Mouse (Mus musculus) lung, embryonic 14.5 days (tissue): ENCODE data around the gene Vwa8. TPM values are rescaled to one million over a fixed set of nuclear protein-coding genes. Genes with fewer than 3 reads are reported as not detected.

ENCODE experiments used
- ATAC-seq: fragments of 200-750 bp; cut with Nextera tagmentation; 2 replicates; pipeline ENCODE4 v1.8.0; 2017; ENCODE audit warnings: mild to moderate bottlenecking, moderate TSS enrichment, moderate library complexity; ENCODE audit not compliant: insufficient read depth
- DNase-seq: peaks from one replicate; pipeline ENCODE4 v3.0.0-alpha.2; 2015
- H3K27ac ChIP-seq: fragments of 300-500 bp; sonication (generic); 2 replicates; pipeline ENCODE4 v1.5.1; 2014; ENCODE audit warnings: low read depth, mild to moderate bottlenecking, moderate library complexity
- H3K27me3 ChIP-seq: fragments of 300-500 bp; sonication (generic); 2 replicates; pipeline ENCODE4 v1.6.1; 2014; ENCODE audit warnings: low read length, control low read depth; ENCODE audit not compliant: insufficient read depth
- H3K36me3 ChIP-seq: fragments of 300-500 bp; sonication (generic); 2 replicates; pipeline ENCODE4 v1.6.1; 2014; ENCODE audit warnings: control low read depth; ENCODE audit not compliant: insufficient read depth
- H3K4me1 ChIP-seq: fragments of 300-500 bp; sonication (generic); 2 replicates; pipeline ENCODE4 v1.6.1; 2014; ENCODE audit warnings: antibody characterized with exemption, control low read depth; ENCODE audit not compliant: insufficient read depth
- H3K4me2 ChIP-seq: fragments of 300-500 bp; sonication (generic); 2 replicates; pipeline ENCODE4 v1.6.1; 2014; ENCODE audit warnings: mild to moderate bottlenecking
- H3K4me3 ChIP-seq: fragments of 300-500 bp; sonication (generic); 2 replicates; pipeline ENCODE4 v1.5.1; 2014; ENCODE audit warnings: low read depth, low read length
- H3K9ac ChIP-seq: fragments of 300-500 bp; sonication (generic); 2 replicates; pipeline ENCODE4 v1.6.1; 2014
- H3K9me3 ChIP-seq: fragments of 300-500 bp; sonication (generic); 2 replicates; pipeline ENCODE4 v1.6.1; 2016; ENCODE audit warnings: low read depth, low read length, control low read depth
- CTCF ChIP-seq: IDR thresholded peaks from 2 replicates; pipeline ENCODE4 v1.5.1; 2016; ENCODE audit warnings: antibody characterized with exemption, low read depth
- WGBS: fragments of 180-500 bp; shearing (Covaris S2); extraction: QIAGEN DNeasy Blood & Tissue Kit; methylation state at CpG from one replicate; pipeline ENCODE4 v1.1.7; 2014; 5-methylcytosine and 5-hydroxymethylcytosine counted together
- polyA plus RNA-seq: library from polyadenylated mRNA; unstranded; fragments of >200 nt; fragmentation: Nextera tagmentation; extraction: Ambion mirVana; gene quantifications from 2 replicates; pipeline ENCODE4 v1.2.1, GENCODE M21; 2014

Vwa8 gene
- polyA plus RNA-seq, 1 experiment from 2014 or later, result 12.5 TPM

DNA sequence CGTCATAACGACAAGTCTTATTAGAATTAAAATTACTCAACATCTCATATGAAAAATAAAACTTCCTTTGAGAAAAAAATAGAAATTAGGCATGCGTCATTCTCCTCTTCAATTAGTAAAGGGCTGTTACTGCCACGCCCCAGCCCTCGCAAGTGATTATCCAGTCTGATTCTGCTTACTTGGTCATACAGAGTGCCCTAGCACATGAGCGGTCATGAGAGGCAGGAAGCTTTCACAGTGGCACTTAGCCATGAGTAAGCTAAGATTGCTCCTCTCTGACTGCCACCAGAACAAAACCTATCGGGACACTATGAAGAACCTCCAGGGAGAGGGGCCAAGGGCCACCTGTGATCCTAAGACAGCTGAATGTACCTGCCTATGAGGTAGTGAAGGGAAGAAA, 312.1 kb downstream of the Vwa8 start:
- H3K9me3 ChIP-seq, result no peaks in the 10 kb centered on the region
- no peak overlapping the region for H3K4me3 ChIP-seq
- WGBS, result 77% methylated on average over 7 of the region's 7 CpGs
- H3K9ac ChIP-seq, result no peak overlapping the region
- peaks cover 9% of the 10 kb centered on the region for H3K4me1 ChIP-seq
- no peak overlapping the region for H3K27ac ChIP-seq
- no peaks in the 10 kb centered on the region for H3K27me3 ChIP-seq
- no peak for DNase-seq
- ATAC-seq, result no peak
- H3K4me2 ChIP-seq, result no peak overlapping the region
- 0 out of 2 replicates have a peak, but pooled peaks cover 3% of the 10 kb centered on the region for H3K36me3 ChIP-seq
- TF ChIP-seq CTCF, result no peak

DNA sequence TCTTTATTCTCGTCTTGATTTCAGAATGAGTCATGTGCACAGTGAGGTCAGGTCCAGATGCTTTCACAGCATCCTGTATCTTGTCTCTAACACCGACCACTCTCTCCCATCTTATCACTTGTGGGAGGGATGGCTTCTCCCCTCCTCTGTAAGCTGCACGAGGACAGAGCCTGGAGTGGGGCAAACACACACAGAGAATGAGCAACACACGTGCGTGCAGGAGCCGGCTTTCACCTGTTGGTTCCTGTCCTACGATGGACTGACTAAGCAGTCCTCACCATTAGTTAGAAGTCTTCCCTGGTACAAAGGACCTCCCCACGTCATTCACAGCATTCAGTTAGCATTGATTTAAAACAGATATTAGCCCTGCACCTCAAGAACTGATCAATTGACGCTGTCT, 312.9 kb downstream of the Vwa8 start:
- WGBS, result 58% methylated on average over 9 of the region's 9 CpGs
- no peak for TF ChIP-seq CTCF

DNA sequence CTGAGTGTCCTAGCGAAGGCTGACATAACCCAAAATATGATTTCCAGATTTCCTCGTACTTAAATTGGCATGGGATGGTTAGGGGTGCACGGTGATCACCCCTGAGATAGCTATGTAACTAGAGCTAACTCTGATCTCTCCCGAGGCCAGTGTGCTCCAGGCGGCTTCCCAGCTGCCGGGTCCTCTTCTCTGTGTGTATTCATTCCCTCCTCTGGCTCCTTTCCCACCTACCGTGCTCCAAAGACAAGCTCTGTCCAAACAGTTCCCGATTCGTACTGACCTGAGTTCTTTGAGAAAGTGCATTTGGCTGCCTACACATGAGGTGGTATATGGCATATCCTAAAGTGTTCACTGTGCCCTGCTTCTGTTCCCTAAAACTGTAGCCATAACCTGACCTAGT, 313.8 kb downstream of the Vwa8 start:
- H3K4me1 ChIP-seq, result no peaks in the 10 kb centered on the region
- WGBS, result 44% methylated on average over 9 of the region's 9 CpGs
- no peak overlapping the region for H3K9ac ChIP-seq
- no peaks in the 10 kb centered on the region for H3K9me3 ChIP-seq
- TF ChIP-seq CTCF, result no peak
- H3K27me3 ChIP-seq, result no peaks in the 10 kb centered on the region
- H3K4me3 ChIP-seq, result no peak overlapping the region
- no peak overlapping the region for H3K27ac ChIP-seq
- ATAC-seq (no peak), DNase-seq (no peak)
- 0 out of 2 replicates have a peak, but pooled peaks cover 3% of the 10 kb centered on the region for H3K36me3 ChIP-seq
- H3K4me2 ChIP-seq, result no peak overlapping the region

More for the DNA sequence above, 312.9 kb downstream of the Vwa8 start:
- ATAC-seq (no peak), DNase-seq (no peak)
- Histone ChIP-seq H3K4me3 (no peak overlapping the region), H3K4me2 (no peak overlapping the region), H3K27ac (no peak overlapping the region), H3K4me1 (peaks cover 8% of the 10 kb centered on the region), H3K36me3 (0 out of 2 replicates have a peak, but pooled peaks cover 3% of the 10 kb centered on the region), H3K9me3 (no peaks in the 10 kb centered on the region), H3K27me3 (no peaks in the 10 kb centered on the region), H3K9ac (no peak overlapping the region)

DNA sequence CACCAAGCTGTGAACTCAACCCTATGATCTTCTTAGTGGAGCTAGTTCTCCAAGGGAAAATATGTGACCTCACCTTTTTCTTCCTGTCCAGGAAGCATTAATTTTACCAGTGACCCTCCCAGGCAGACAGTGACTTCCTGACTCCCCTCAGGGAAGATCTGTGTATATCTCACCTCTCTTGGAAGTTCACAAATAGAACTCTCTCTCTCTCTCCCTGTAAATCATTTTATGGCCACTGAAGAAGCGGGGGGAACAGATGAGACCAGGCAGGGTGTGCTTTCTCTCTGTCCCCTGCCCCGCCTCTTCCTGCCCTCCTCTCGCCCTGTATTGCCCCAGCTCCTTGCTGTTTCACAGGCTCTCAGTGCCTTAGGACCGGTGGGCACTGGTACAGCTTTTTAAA, 315.5 kb downstream of the Vwa8 start:
- 0 out of 2 replicates have a peak, but pooled peaks cover 3% of the 10 kb centered on the region for H3K36me3 ChIP-seq
- H3K27me3 ChIP-seq, result no peaks in the 10 kb centered on the region
- peak; percentile 38; the same call in 1 of the 2 replicates for ATAC-seq
- H3K4me3 ChIP-seq, result no peak overlapping the region
- no peaks in the 10 kb centered on the region for H3K9me3 ChIP-seq
- DNase-seq, result no peak
- H3K4me1 ChIP-seq, result no peaks in the 10 kb centered on the region
- no peak for TF ChIP-seq CTCF
- no peak overlapping the region for H3K27ac ChIP-seq
- WGBS, result 70% methylated on average over 4 of the region's 4 CpGs
- H3K9ac ChIP-seq, result no peak overlapping the region
- H3K4me2 ChIP-seq, result no peak overlapping the region

DNA sequence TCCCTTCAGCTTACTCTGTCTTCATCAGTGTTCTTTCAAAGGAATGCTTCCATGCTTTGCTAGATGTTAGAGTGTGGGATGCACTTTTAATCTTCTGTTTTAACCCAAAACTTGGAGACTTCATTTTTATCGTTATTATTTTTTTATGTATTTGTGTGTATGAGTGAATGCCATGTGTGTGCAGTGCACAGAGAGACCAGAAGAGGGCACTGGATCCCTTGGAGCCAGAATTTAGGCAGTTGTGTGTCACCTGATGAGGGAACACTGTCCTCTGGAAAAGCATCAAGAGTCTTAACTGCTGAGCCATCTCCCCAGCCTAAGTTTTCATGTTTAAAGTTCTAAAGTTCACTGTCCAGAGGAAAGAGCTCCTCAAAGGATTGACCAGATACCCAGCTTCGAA, 316.1 kb downstream of the Vwa8 start:
- Histone ChIP-seq H3K27ac (no peak overlapping the region), H3K4me1 (no peaks in the 10 kb centered on the region), H3K9me3 (no peaks in the 10 kb centered on the region), H3K36me3 (0 out of 2 replicates have a peak, but pooled peaks cover 3% of the 10 kb centered on the region), H3K9ac (no peak overlapping the region), H3K4me2 (no peak overlapping the region), H3K27me3 (no peaks in the 10 kb centered on the region), H3K4me3 (no peak overlapping the region)
- peak; percentile 40 for DNase-seq
- 89% methylated on average over 2 of the region's 2 CpGs for WGBS
- TF ChIP-seq CTCF, result peak; percentile 59
- ATAC-seq, result no peak

DNA sequence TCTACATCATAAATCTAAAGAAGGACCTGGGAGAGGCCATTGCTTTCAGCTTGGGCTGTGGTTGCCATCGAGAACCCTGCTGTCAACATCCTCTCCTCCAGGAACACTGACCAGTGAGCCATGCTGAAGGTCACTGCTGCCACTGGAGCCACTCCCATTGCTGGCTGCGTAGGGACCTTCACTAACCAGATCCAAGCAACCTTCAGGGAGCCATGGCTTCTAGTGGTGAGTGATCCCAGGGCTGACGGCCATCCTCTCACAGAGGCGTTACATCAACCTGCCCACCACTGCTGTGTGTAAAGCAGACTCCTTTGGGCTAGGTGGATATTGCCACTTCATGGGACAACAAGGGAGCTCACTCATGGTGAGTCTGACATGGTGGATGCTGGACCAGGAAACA, 325.7 kb downstream of the Vwa8 start:
- H3K4me1 ChIP-seq, result 0 out of 2 replicates have a peak, but pooled peaks cover under 1% of the 10 kb centered on the region
- no peak overlapping the region for H3K9ac ChIP-seq
- H3K4me2 ChIP-seq, result no peak overlapping the region
- H3K4me3 ChIP-seq, result no peak overlapping the region
- H3K9me3 ChIP-seq, result no peaks in the 10 kb centered on the region
- DNase-seq (no peak), ATAC-seq (no peak)
- no peak overlapping the region for H3K27ac ChIP-seq
- no peaks in the 10 kb centered on the region for H3K36me3 ChIP-seq
- no peak for TF ChIP-seq CTCF
- WGBS, result 89% methylated on average over 4 of the region's 4 CpGs
- no peaks in the 10 kb centered on the region for H3K27me3 ChIP-seq

DNA sequence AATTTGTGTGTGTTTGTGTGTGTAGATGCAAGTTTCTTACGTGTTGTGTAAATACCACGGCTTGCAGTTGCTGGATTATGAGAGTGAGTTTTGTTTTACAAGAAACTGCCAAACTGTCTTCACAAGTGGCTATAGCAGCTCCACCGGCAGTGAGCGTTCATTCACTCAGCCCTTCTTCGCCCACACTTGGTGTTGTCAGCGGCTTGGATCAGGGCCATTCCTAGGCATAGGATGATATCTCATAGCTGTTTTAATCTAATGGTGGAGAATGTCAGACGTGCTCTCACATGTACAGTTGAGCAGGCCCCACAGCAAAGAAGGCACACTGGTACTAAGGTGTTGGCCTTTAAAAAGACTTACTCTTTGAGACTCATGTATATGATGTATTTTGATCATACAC, 328.9 kb downstream of the Vwa8 start:
- no peak for TF ChIP-seq CTCF
- peak; percentile 75 for ATAC-seq
- 51% methylated on average over 7 of the region's 7 CpGs for WGBS

More for the DNA sequence above, 328.9 kb downstream of the Vwa8 start:
- no peak overlapping the region for H3K27ac ChIP-seq
- H3K9me3 ChIP-seq, result no peaks in the 10 kb centered on the region
- H3K36me3 ChIP-seq, result no peaks in the 10 kb centered on the region
- peak; percentile 76 for DNase-seq
- no peaks in the 10 kb centered on the region for H3K27me3 ChIP-seq
- peaks cover 5% of the 10 kb centered on the region; the same call in 1 of the 2 replicates for H3K4me1 ChIP-seq
- no peak overlapping the region for H3K4me2 ChIP-seq
- no peak overlapping the region for H3K9ac ChIP-seq
- no peak overlapping the region for H3K4me3 ChIP-seq
